Mouse (Mus musculus) erythroblast, embryonic 14.5 days (primary cell): Measurements from ENCODE around the gene Birc7.

Source experiments
- GATA1 ChIP-seq: IDR thresholded peaks from 2 replicates; pipeline ENCODE4 v1.6.1; 2012; ENCODE audit warnings: low read length, inconsistent platforms, mixed read lengths
- TAL1 ChIP-seq: IDR thresholded peaks from 3 replicates; pipeline ENCODE4 v1.6.1; 2012; ENCODE audit warnings: low read length, inconsistent platforms, mixed read lengths

DNA sequence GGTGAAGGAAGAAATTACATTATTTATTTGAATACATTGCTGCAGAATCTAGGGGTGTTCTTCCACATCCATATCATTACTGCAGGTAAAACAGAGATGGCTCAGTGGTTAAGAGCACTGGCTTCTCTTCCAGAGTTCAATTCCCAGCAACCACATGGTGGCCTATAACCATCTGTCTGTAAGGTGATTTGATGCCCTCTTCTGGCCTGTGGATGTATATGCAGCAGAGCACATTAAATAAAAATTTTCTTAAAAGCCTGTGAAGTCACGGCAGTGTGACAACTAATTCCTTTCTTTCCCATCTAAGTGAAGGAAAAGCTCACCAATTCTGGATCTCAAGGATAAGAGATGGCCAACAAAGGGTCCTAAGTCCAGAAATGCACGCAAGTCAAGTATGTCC is 26.7 kb upstream of the Birc7 start:
- no peak for TF ChIP-seq TAL1
- no peak for TF ChIP-seq GATA1
